Mouse (Mus musculus) CH12.LX (cell line): Measurements from ENCODE around the gene Slc38a3. TPM values are rescaled to one million over a fixed set of nuclear protein-coding genes. Genes with fewer than 3 reads are reported as not detected.

Source experiments
- DNase-seq: peaks from one replicate; pipeline ENCODE4 v3.0.0-alpha.2; 2013; ENCODE audit errors: extremely low read depth
- H3K27ac ChIP-seq: 2 replicates; pipeline ENCODE4 v1.5.1; 2012; ENCODE audit warnings: low read depth, mild to moderate bottlenecking, control low read depth, moderate library complexity; ENCODE audit not compliant: insufficient read depth
- H3K27me3 ChIP-seq: replicated peaks from 2 replicates; pipeline ENCODE3; 2012; ENCODE audit warnings: inconsistent platforms
- H3K36me3 ChIP-seq, 2 experiments: replicated peaks in 1 of 2; 2 replicates each; pipeline versions ENCODE3 to v1.6.1; 2012; ENCODE audit warnings: inconsistent platforms in 1 of 2, low read length in 1 of 2, mild to moderate bottlenecking in 1 of 2, mixed read lengths in 1 of 2, moderate library complexity in 1 of 2; ENCODE audit not compliant: control insufficient read depth in 1 of 2, insufficient read depth in 1 of 2
- H3K4me1 ChIP-seq, 2 experiments: 2 replicates each; pipeline ENCODE4 v1.6.1; 2012; ENCODE audit warnings: inconsistent platforms in 1 of 2, moderate library complexity in 1 of 2; ENCODE audit not compliant: insufficient read depth in 2 of 2, control insufficient read depth in 1 of 2
- H3K4me2 ChIP-seq: 2 replicates; pipeline ENCODE4 v1.6.1; 2012; ENCODE audit warnings: low read depth, mild to moderate bottlenecking, control low read depth; ENCODE audit not compliant: poor library complexity, insufficient read depth, severe bottlenecking
- H3K4me3 ChIP-seq, 3 experiments: fragments of 150-350 bp in 1 of 3; sonication (generic) in 1 of 3; replicated peaks in 1 of 3; 2 replicates each; pipeline versions ENCODE3 to v1.5.1; 2011 to 2012; ENCODE audit warnings: low read depth in 2 of 3, low read length in 2 of 3, mild to moderate bottlenecking in 2 of 3, moderate library complexity in 2 of 3, control low read depth in 1 of 3, improper control_type of control experiment in 1 of 3, inconsistent platforms in 1 of 3, mixed read lengths in 1 of 3; ENCODE audit not compliant: poor library complexity in 1 of 3
- H3K79me2 ChIP-seq: replicated peaks from 2 replicates; pipeline ENCODE4 v1.6.1; 2012; ENCODE audit warnings: mild to moderate bottlenecking, moderate library complexity; ENCODE audit not compliant: control insufficient read depth, poor library complexity, insufficient read depth, severe bottlenecking; ENCODE audit errors: extremely low read depth
- H3K9ac ChIP-seq: 2 replicates; pipeline ENCODE4 v1.6.1; 2012; ENCODE audit warnings: low read depth, mild to moderate bottlenecking, control low read depth, moderate library complexity; ENCODE audit not compliant: insufficient read depth
- H3K9me3 ChIP-seq: replicated peaks from 2 replicates; pipeline ENCODE3; 2012; ENCODE audit warnings: low read length, inconsistent platforms, mixed read lengths
- BHLHE40 ChIP-seq: IDR thresholded peaks from 2 replicates; pipeline ENCODE4 v1.6.1; 2011; ENCODE audit warnings: mild to moderate bottlenecking, low read depth, low read length, improper control_type of control experiment
- CHD1 ChIP-seq: IDR thresholded peaks from 2 replicates; pipeline ENCODE4 v1.6.1; 2012; ENCODE audit warnings: low read depth, low read length, improper control_type of control experiment, inconsistent platforms
- CTCF ChIP-seq, 2 experiments: IDR thresholded peaks in 1 of 2; conservative IDR thresholded peaks in 1 of 2; 2 replicates each; pipeline ENCODE4 v1.5.1; 2011 to 2012; ENCODE audit warnings: low read depth in 2 of 2, low read length in 2 of 2, improper control_type of control experiment in 1 of 2, inconsistent platforms in 1 of 2, mild to moderate bottlenecking in 1 of 2, moderate library complexity in 1 of 2
- E2F4 ChIP-seq: IDR thresholded peaks from 2 replicates; pipeline ENCODE4 v1.6.1; 2011; ENCODE audit warnings: low read depth, low read length, improper control_type of control experiment; ENCODE audit not compliant: insufficient replicate concordance
- ELF1 ChIP-seq: IDR thresholded peaks from 2 replicates; pipeline ENCODE4 v1.6.1; 2014; ENCODE audit warnings: low read depth, mild to moderate bottlenecking, inconsistent platforms, low read length, improper control_type of control experiment
- ETS1 ChIP-seq: conservative IDR thresholded peaks from 2 replicates; pipeline ENCODE4 v1.6.1; 2012; ENCODE audit warnings: low read depth, mild to moderate bottlenecking, inconsistent platforms, low read length, improper control_type of control experiment, moderate library complexity
- HCFC1 ChIP-seq: IDR thresholded peaks from 2 replicates; pipeline ENCODE4 v1.6.1; 2012; ENCODE audit warnings: low read depth, mild to moderate bottlenecking, inconsistent platforms, low read length, improper control_type of control experiment
- IRF4 ChIP-seq: IDR thresholded peaks from 2 replicates; pipeline ENCODE4 v1.6.1; 2014; ENCODE audit warnings: low read depth, mild to moderate bottlenecking, inconsistent platforms, low read length, improper control_type of control experiment
- JUND ChIP-seq: conservative IDR thresholded peaks from 2 replicates; pipeline ENCODE4 v1.6.1; 2011; ENCODE audit warnings: low read depth, low read length, improper control_type of control experiment
- KAT2A ChIP-seq: IDR thresholded peaks from 2 replicates; pipeline ENCODE4 v1.6.1; 2012; ENCODE audit warnings: low read length, improper control_type of control experiment, inconsistent platforms; ENCODE audit not compliant: insufficient replicate concordance
- MAZ ChIP-seq: IDR thresholded peaks from 2 replicates; pipeline ENCODE4 v1.6.1; 2012; ENCODE audit warnings: low read depth, mild to moderate bottlenecking, inconsistent platforms, low read length, improper control_type of control experiment, moderate library complexity
- MXI1 ChIP-seq: IDR thresholded peaks from 2 replicates; pipeline ENCODE4 v1.6.1; 2011; ENCODE audit warnings: mild to moderate bottlenecking, low read depth, low read length, improper control_type of control experiment
- MYC ChIP-seq: IDR thresholded peaks from 2 replicates; pipeline ENCODE4 v1.6.1; 2011; ENCODE audit warnings: low read depth, mild to moderate bottlenecking, improper control_type of control experiment, low read length
- POLR2AphosphoS2 ChIP-seq: IDR thresholded peaks from 2 replicates; pipeline ENCODE4 v1.6.1; 2011; ENCODE audit warnings: low read depth, low read length, improper control_type of control experiment
- RAD21 ChIP-seq: IDR thresholded peaks from 2 replicates; pipeline ENCODE4 v1.6.1; 2011; ENCODE audit warnings: low read depth, mild to moderate bottlenecking, low read length, improper control_type of control experiment, moderate library complexity
- RCOR1 ChIP-seq: conservative IDR thresholded peaks from 2 replicates; pipeline ENCODE4 v1.6.1; 2012; ENCODE audit warnings: low read depth, mild to moderate bottlenecking, inconsistent platforms, low read length, improper control_type of control experiment
- SMC3 ChIP-seq: IDR thresholded peaks from 2 replicates; pipeline ENCODE4 v1.6.1; 2011; ENCODE audit warnings: low read depth, low read length, improper control_type of control experiment
- USF1 ChIP-seq: IDR thresholded peaks from 2 replicates; pipeline ENCODE4 v1.6.1; 2014; ENCODE audit warnings: low read depth, mild to moderate bottlenecking, inconsistent platforms, low read length, improper control_type of control experiment
- ZKSCAN1 ChIP-seq: IDR thresholded peaks from 2 replicates; pipeline ENCODE4 v1.6.1; 2012; ENCODE audit warnings: low read depth, inconsistent platforms, low read length, improper control_type of control experiment, borderline replicate concordance
- ZMIZ1 ChIP-seq: IDR thresholded peaks from 2 replicates; pipeline ENCODE4 v1.6.1; 2012; ENCODE audit warnings: low read depth, mild to moderate bottlenecking, inconsistent platforms, low read length, improper control_type of control experiment
- dilution Hi-C: fragments of 300-500 bp; cut with MboI; formaldehyde crosslinking; loops from 2 replicates; pipeline ENCODE4 v1.14.3; 2020; ENCODE audit warnings: low sequenced_read_pairs; ENCODE audit not compliant: extremely low pct_unique_long_range_greater_than_20kb, extremely low pct_ligation_motif_present
- in situ Hi-C: fragments of 300-500 bp; cut with MboI; formaldehyde crosslinking; loops from 3 replicates; pipeline ENCODE4 v1.14.3; 2019; ENCODE audit warnings: low sequenced_read_pairs, low pct_ligation_motif_present, low pct_unique_long_range_greater_than_20kb, mixed read lengths
- polyA plus RNA-seq: library from polyadenylated mRNA; unstranded; fragments of >175 nt; gene quantifications from 2 replicates; pipeline ENCODE4 v1.2.1, GENCODE M21; 2012; ENCODE audit warnings: low read depth; ENCODE audit not compliant: insufficient read length
- total RNA-seq, 2 experiments: library from RNA; depleted of rRNA; stranded (reverse); fragments of 300-350 nt in 1 of 2; fragments of >200 nt in 1 of 2; gene quantifications; 2 replicates each; pipeline ENCODE4 v1.2.3; 2012 to 2014

Slc38a3 gene
- total and polyA plus RNA-seq, 3 experiments = 0.04 TPM; not detected in 2

GRCm38 (mm10) chr9:107699376-107699980 is 30.1 kb upstream of the Slc38a3 start:
- Histone ChIP-seq H3K4me1 (peaks cover 3 to 30% of the 10 kb centered on the region in 2 experiments), H3K27ac (no peak overlapping the region), H3K4me3 (no peak overlapping the region), H3K9me3 (no peaks in the 10 kb centered on the region), H3K36me3 (no peaks in the 10 kb centered on the region), H3K27me3 (peaks cover 79% of the 10 kb centered on the region), H3K79me2 (no peaks in the 10 kb centered on the region), H3K4me2 (no peak overlapping the region), H3K9ac (no peak overlapping the region)
- no peak for DNase-seq
- dilution Hi-C loops = no loop called here
- TF ChIP-seq RCOR1 (no peak), MXI1 (no peak), MAZ (no peak), BHLHE40 (no peak), POLR2AphosphoS2 (no peak), CHD1 (no peak), IRF4 (no peak), HCFC1 (no peak), KAT2A (no peak), E2F4 (no peak), ZKSCAN1 (no peak)
- in situ Hi-C loops = no loop called here

GRCm38 (mm10) chr9:107698611-107699190 is 29.4 kb upstream of the Slc38a3 start:
- Histone ChIP-seq H3K27me3 (peaks cover 73% of the 10 kb centered on the region), H3K4me2 (no peak overlapping the region), H3K9me3 (no peaks in the 10 kb centered on the region), H3K79me2 (no peaks in the 10 kb centered on the region), H3K4me3 (no peak overlapping the region), H3K27ac (no peak overlapping the region), H3K36me3 (no peaks in the 10 kb centered on the region), H3K9ac (no peak overlapping the region), H3K4me1 (peaks cover 3 to 30% of the 10 kb centered on the region in 2 experiments)
- dilution Hi-C loops (no loop called here), in situ Hi-C loops (no loop called here)
- TF ChIP-seq USF1 (no peak), ZMIZ1 (no peak), CTCF (conservative IDR thresholded peaks at IDR 0.05 in 1 of 2, IDR thresholded peaks at IDR 0.05 in 1 of 2; ENCODE audit: low read depth in 2 of 2, low read length in 2 of 2) (no peak), RAD21 (no peak), MAZ (no peak), MYC (no peak), JUND (no peak), ELF1 (no peak), HCFC1 (no peak), SMC3 (no peak), ETS1 (no peak), IRF4 (no peak)
- DNase-seq = no peak
